Mouse (Mus musculus) liver, postnatal 0 days (tissue): Measurements from ENCODE around the gene Gm20388.

Source experiments
- CTCF ChIP-seq: sonication (generic); IDR thresholded peaks from 2 replicates; pipeline ENCODE4 v1.5.1; 2016; ENCODE audit warnings: antibody characterized with exemption, low read depth
- EP300 ChIP-seq: IDR thresholded peaks from 2 replicates; pipeline ENCODE4 v1.6.1; 2016; ENCODE audit warnings: antibody characterized with exemption, low read depth, mild to moderate bottlenecking

- TF ChIP-seq CTCF: no peak
- TF ChIP-seq EP300: no peak
Observed at GRCm38 (mm10) chr8:120591587-120592292, 681.1 kb downstream of the Gm20388 start.
